Mouse (Mus musculus) erythroblast, embryonic 14.5 days (primary cell): Measurements from ENCODE around the gene Lrmda. TPM values are rescaled to one million over a fixed set of nuclear protein-coding genes. Genes with fewer than 3 reads are reported as not detected.

ENCODE experiments used
- H3K27me3 ChIP-seq: 2 replicates; pipeline ENCODE4 v1.6.1; 2012; ENCODE audit warnings: inconsistent platforms; ENCODE audit not compliant: control insufficient read depth
- H3K36me3 ChIP-seq: 2 replicates; pipeline ENCODE4 v1.6.1; 2012; ENCODE audit warnings: mild to moderate bottlenecking, inconsistent platforms; ENCODE audit not compliant: control insufficient read depth
- H3K4me1 ChIP-seq: 2 replicates; pipeline ENCODE4 v1.6.1; 2012; ENCODE audit warnings: inconsistent platforms; ENCODE audit not compliant: control insufficient read depth
- H3K4me3 ChIP-seq: replicated peaks from 2 replicates; pipeline ENCODE3; 2012; ENCODE audit warnings: moderate library complexity, mild to moderate bottlenecking, inconsistent platforms
- H3K9me3 ChIP-seq: 2 replicates; pipeline ENCODE4 v1.6.1; 2012; ENCODE audit warnings: low read length, inconsistent platforms, mixed read lengths; ENCODE audit not compliant: control insufficient read depth
- GATA1 ChIP-seq: IDR thresholded peaks from 2 replicates; pipeline ENCODE4 v1.6.1; 2012; ENCODE audit warnings: low read length, inconsistent platforms, mixed read lengths
- TAL1 ChIP-seq: IDR thresholded peaks from 3 replicates; pipeline ENCODE4 v1.6.1; 2012; ENCODE audit warnings: low read length, inconsistent platforms, mixed read lengths
- polyA plus RNA-seq: library from polyadenylated mRNA; stranded (reverse); fragments of >175 nt; gene quantifications from 2 replicates; pipeline ENCODE4 v1.2.3, GENCODE M21; 2012

Gene Lrmda
- polyA plus RNA-seq, 1 experiment, result not detected

- H3K4me3 ChIP-seq, result no peak overlapping the region
- TF ChIP-seq GATA1, result no peak
- no peak for TF ChIP-seq TAL1
- H3K27me3 ChIP-seq, result no peaks in the 10 kb centered on the region
- no peaks in the 10 kb centered on the region for H3K4me1 ChIP-seq
- H3K9me3 ChIP-seq, result peaks cover 3% of the 10 kb centered on the region; the same call in 1 of the 2 replicates
- no peaks in the 10 kb centered on the region for H3K36me3 ChIP-seq
These were observed 949.2 kb downstream of the Lrmda start for GRCm38 (mm10) chr14:22968705-22969104.

- no peaks in the 10 kb centered on the region for H3K36me3 ChIP-seq
- no peak overlapping the region for H3K4me3 ChIP-seq
- no peaks in the 10 kb centered on the region for H3K9me3 ChIP-seq
- H3K4me1 ChIP-seq, result no peaks in the 10 kb centered on the region
- TF ChIP-seq GATA1 (no peak), TAL1 (no peak)
- no peaks in the 10 kb centered on the region for H3K27me3 ChIP-seq
These were observed 967.2 kb downstream of the Lrmda start for GRCm38 (mm10) chr14:22986736-22987135.

GRCm38 (mm10) chr14:22988090-22988669, 968.7 kb downstream of the Lrmda start:
- Histone ChIP-seq H3K27me3 (no peaks in the 10 kb centered on the region), H3K9me3 (no peaks in the 10 kb centered on the region), H3K36me3 (no peaks in the 10 kb centered on the region)

GRCm38 (mm10) chr14:22995184-22995935, 975.8 kb downstream of the Lrmda start:
- Histone ChIP-seq H3K4me3 (no peak overlapping the region), H3K27me3 (no peaks in the 10 kb centered on the region), H3K36me3 (no peaks in the 10 kb centered on the region), H3K4me1 (no peaks in the 10 kb centered on the region), H3K9me3 (no peaks in the 10 kb centered on the region)
- TF ChIP-seq TAL1, result no peak
- TF ChIP-seq GATA1, result no peak

More at GRCm38 (mm10) chr14:22988090-22988669, 968.7 kb downstream of the Lrmda start:
- Histone ChIP-seq H3K4me1 (no peaks in the 10 kb centered on the region), H3K4me3 (no peak overlapping the region)
- TF ChIP-seq TAL1 (no peak), GATA1 (no peak)

GRCm38 (mm10) chr14:22998906-22999305, 979.4 kb downstream of the Lrmda start:
- Histone ChIP-seq H3K4me3 (no peak overlapping the region), H3K4me1 (no peaks in the 10 kb centered on the region), H3K9me3 (no peaks in the 10 kb centered on the region), H3K36me3 (no peaks in the 10 kb centered on the region), H3K27me3 (no peaks in the 10 kb centered on the region)
- TF ChIP-seq GATA1, result no peak
- no peak for TF ChIP-seq TAL1

GRCm38 (mm10) chr14:23011989-23012388, 992.5 kb downstream of the Lrmda start:
- Histone ChIP-seq H3K9me3 (no peaks in the 10 kb centered on the region), H3K4me1 (no peaks in the 10 kb centered on the region), H3K4me3 (no peak overlapping the region), H3K27me3 (no peaks in the 10 kb centered on the region), H3K36me3 (no peaks in the 10 kb centered on the region)
- no peak for TF ChIP-seq GATA1
- TF ChIP-seq TAL1, result no peak

GRCm38 (mm10) chr14:23014747-23015286, 995.3 kb downstream of the Lrmda start:
- no peak overlapping the region for H3K4me3 ChIP-seq
- H3K4me1 ChIP-seq, result no peaks in the 10 kb centered on the region
- H3K36me3 ChIP-seq, result no peaks in the 10 kb centered on the region
- no peaks in the 10 kb centered on the region for H3K9me3 ChIP-seq
- no peaks in the 10 kb centered on the region for H3K27me3 ChIP-seq
- TF ChIP-seq TAL1 (no peak), GATA1 (no peak)

- no peaks in the 10 kb centered on the region for H3K4me1 ChIP-seq
- no peak overlapping the region for H3K4me3 ChIP-seq
- no peaks in the 10 kb centered on the region for H3K9me3 ChIP-seq
- H3K27me3 ChIP-seq, result no peaks in the 10 kb centered on the region
- H3K36me3 ChIP-seq, result no peaks in the 10 kb centered on the region
- TF ChIP-seq TAL1 (no peak), GATA1 (no peak)
These were observed 996.0 kb downstream of the Lrmda start for GRCm38 (mm10) chr14:23015321-23016067.
